Mouse (Mus musculus) MEL (cell line): ENCODE data around the gene Doc2b. TPM values are rescaled to one million over a fixed set of nuclear protein-coding genes. Genes with fewer than 3 reads are reported as not detected.

ENCODE experiments used
- DNase-seq: peaks from one replicate; pipeline ENCODE4 v3.0.0; 2011; ENCODE audit warnings: low read depth, low spot score
- H3K27ac ChIP-seq: 2 replicates; pipeline ENCODE4 v1.5.1; 2012; ENCODE audit warnings: low read depth, mild to moderate bottlenecking, control low read depth, low read length, moderate library complexity; ENCODE audit not compliant: control insufficient read depth
- H3K27me3 ChIP-seq, 2 experiments: fragments of 150-350 bp in 1 of 2; sonication (generic) in 1 of 2; 2 replicates each; pipeline ENCODE4 v1.6.1; 2012; ENCODE audit warnings: low read length in 2 of 2, mild to moderate bottlenecking in 2 of 2, improper control_type of control experiment in 1 of 2, moderate library complexity in 1 of 2; ENCODE audit not compliant: insufficient read depth in 2 of 2, control insufficient read depth in 1 of 2
- H3K36me3 ChIP-seq, 2 experiments: 2 replicates each; pipeline ENCODE4 v1.6.1; 2012 to 2014; ENCODE audit warnings: low read length in 2 of 2, improper control_type of control experiment in 1 of 2, inconsistent platforms in 1 of 2, mild to moderate bottlenecking in 1 of 2; ENCODE audit not compliant: insufficient read depth in 2 of 2, control insufficient read depth in 1 of 2
- H3K4me1 ChIP-seq, 2 experiments: fragments of 150-350 bp in 1 of 2; sonication (generic) in 1 of 2; 2 replicates each; pipeline ENCODE4 v1.6.1; 2012; ENCODE audit warnings: low read length in 2 of 2, improper control_type of control experiment in 1 of 2, mild to moderate bottlenecking in 1 of 2; ENCODE audit not compliant: insufficient read depth in 2 of 2, control insufficient read depth in 1 of 2
- H3K4me3 ChIP-seq, 2 experiments: fragments of 150-350 bp in 1 of 2; sonication (generic) in 1 of 2; 2 replicates each; pipeline ENCODE4 v1.5.1; 2012; ENCODE audit warnings: low read depth in 2 of 2, low read length in 2 of 2, mild to moderate bottlenecking in 2 of 2, moderate library complexity in 2 of 2, control low read depth in 1 of 2, improper control_type of control experiment in 1 of 2; ENCODE audit not compliant: control insufficient read depth in 1 of 2, insufficient read depth in 1 of 2
- H3K79me2 ChIP-seq: 2 replicates; pipeline ENCODE4 v1.6.1; 2012; ENCODE audit warnings: mild to moderate bottlenecking, low read length, moderate library complexity; ENCODE audit not compliant: control insufficient read depth, poor library complexity, insufficient read depth
- H3K9ac ChIP-seq: 2 replicates; pipeline ENCODE4 v1.6.1; 2012; ENCODE audit warnings: low read depth, mild to moderate bottlenecking, control low read depth, low read length, moderate library complexity; ENCODE audit not compliant: control insufficient read depth, poor library complexity, severe bottlenecking
- H3K9me3 ChIP-seq: fragments of 150-350 bp; sonication (generic); replicated peaks from 2 replicates; pipeline ENCODE4 v1.6.1; 2012; ENCODE audit warnings: mild to moderate bottlenecking, low read length, improper control_type of control experiment, moderate library complexity; ENCODE audit not compliant: insufficient read depth
- BHLHE40 ChIP-seq: IDR thresholded peaks from 2 replicates; pipeline ENCODE4 v1.6.1; 2012; ENCODE audit warnings: low read depth, mild to moderate bottlenecking, inconsistent platforms, low read length, improper control_type of control experiment, borderline replicate concordance
- CHD1 ChIP-seq: IDR thresholded peaks from 2 replicates; pipeline ENCODE4 v1.6.1; 2012; ENCODE audit warnings: low read depth, mild to moderate bottlenecking, inconsistent platforms, low read length, improper control_type of control experiment
- CHD2 ChIP-seq: IDR thresholded peaks from 2 replicates; pipeline ENCODE4 v1.6.1; 2011; ENCODE audit warnings: low read length, improper control_type of control experiment
- EP300 ChIP-seq, 2 experiments: IDR thresholded peaks; 2 replicates each; pipeline ENCODE4 v1.6.1; 2011; ENCODE audit warnings: improper control_type of control experiment in 2 of 2, low read length in 2 of 2, low read depth in 1 of 2, mild to moderate bottlenecking in 1 of 2
- GABPA ChIP-seq: IDR thresholded peaks from 2 replicates; pipeline ENCODE4 v1.6.1; 2012; ENCODE audit warnings: low read depth, mild to moderate bottlenecking, inconsistent platforms, low read length, improper control_type of control experiment, moderate library complexity
- JUND ChIP-seq: IDR thresholded peaks from 2 replicates; pipeline ENCODE4 v1.6.1; 2011; ENCODE audit warnings: low read depth, mild to moderate bottlenecking, improper control_type of control experiment, low read length
- KAT2A ChIP-seq: conservative IDR thresholded peaks from 2 replicates; pipeline ENCODE4 v1.6.1; 2012; ENCODE audit warnings: low read depth, low read length, improper control_type of control experiment, inconsistent platforms
- MAX ChIP-seq: IDR thresholded peaks from 2 replicates; pipeline ENCODE4 v1.6.1; 2011; ENCODE audit warnings: low read length, improper control_type of control experiment
- MEF2A ChIP-seq: IDR thresholded peaks from 2 replicates; pipeline ENCODE4 v1.6.1; 2014; ENCODE audit warnings: low read depth, mild to moderate bottlenecking, inconsistent platforms, low read length, improper control_type of control experiment; ENCODE audit not compliant: poor library complexity, insufficient replicate concordance, severe bottlenecking; ENCODE audit errors: extremely low read depth
- NELFE ChIP-seq: IDR thresholded peaks from 2 replicates; pipeline ENCODE4 v1.6.1; 2011; ENCODE audit warnings: low read depth, low read length, improper control_type of control experiment
- NRF1 ChIP-seq: IDR thresholded peaks from 2 replicates; pipeline ENCODE4 v1.6.1; 2014; ENCODE audit warnings: low read depth, mild to moderate bottlenecking, inconsistent platforms, low read length, improper control_type of control experiment, moderate library complexity; ENCODE audit not compliant: poor library complexity, insufficient read depth, severe bottlenecking
- RCOR1 ChIP-seq: IDR thresholded peaks from 2 replicates; pipeline ENCODE4 v1.6.1; 2012; ENCODE audit warnings: low read depth, mild to moderate bottlenecking, inconsistent platforms, low read length, improper control_type of control experiment
- USF1 ChIP-seq: IDR thresholded peaks from 2 replicates; pipeline ENCODE4 v1.6.1; 2014; ENCODE audit warnings: low read depth, mild to moderate bottlenecking, inconsistent platforms, low read length, improper control_type of control experiment, moderate library complexity
- USF2 ChIP-seq, 2 experiments: IDR thresholded peaks; 2 replicates each; pipeline ENCODE4 v1.6.1; 2011 to 2012; ENCODE audit warnings: improper control_type of control experiment in 2 of 2, low read length in 2 of 2, borderline replicate concordance in 1 of 2, inconsistent platforms in 1 of 2, low read depth in 1 of 2, mild to moderate bottlenecking in 1 of 2; ENCODE audit not compliant: insufficient read depth in 1 of 2
- ZKSCAN1 ChIP-seq: IDR thresholded peaks from 2 replicates; pipeline ENCODE4 v1.6.1; 2012; ENCODE audit warnings: low read depth, mild to moderate bottlenecking, inconsistent platforms, low read length, improper control_type of control experiment, moderate library complexity
- polyA plus RNA-seq, 2 experiments: library from polyadenylated mRNA; stranded (reverse) in 1 of 2; unstranded in 1 of 2; fragments of >175 nt in 1 of 2; fragments of >200 nt in 1 of 2; gene quantifications; 2 replicates each; pipeline versions ENCODE4 v1.2.1 to v1.2.4; 2012; ENCODE audit warnings: low replicate concordance in 2 of 2, low read depth in 1 of 2; ENCODE audit not compliant: insufficient read length in 2 of 2, insufficient read depth in 1 of 2, missing spikeins in 1 of 2
- total RNA-seq: library from RNA; depleted of rRNA; stranded (reverse); fragments of 300-350 nt; gene quantifications from 2 replicates; pipeline ENCODE4 v1.2.3, GENCODE M21; 2012; rRNA removed

Doc2b gene
- total RNA-seq, result not detected in 2 replicates
- not detected for polyA plus RNA-seq

DNA sequence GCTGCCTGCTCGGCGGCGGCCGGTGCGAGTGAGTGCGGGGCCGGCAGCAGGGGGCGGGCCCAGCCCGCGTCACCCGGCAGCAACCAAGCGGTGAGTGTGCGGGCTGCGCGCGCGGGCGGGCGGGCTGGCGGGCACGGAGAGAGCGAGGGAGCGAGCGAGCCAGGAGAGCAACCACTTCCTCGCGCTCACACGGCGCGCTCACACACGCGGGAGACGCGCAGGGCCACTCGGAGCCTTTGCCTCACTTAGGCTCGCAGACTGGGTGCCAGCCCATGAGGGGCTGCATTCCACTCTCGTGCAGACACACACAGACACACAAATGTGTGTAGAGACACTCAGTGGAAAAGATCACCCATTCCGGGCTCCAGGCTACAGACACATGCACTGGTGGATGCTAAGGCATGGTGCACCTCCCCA is at the start of gene Doc2b:
Gene Doc2b (minus strand): TSS at position 21 of the 417 bp plus-strand sequence.
- no peak within 1 kb of the TSS for H3K27ac ChIP-seq
- H3K4me1 ChIP-seq, result no peaks in the 10 kb centered on the region
- no peaks in the 10 kb centered on the region for H3K9me3 ChIP-seq
- TF ChIP-seq JUND, result no peak
- no peak for TF ChIP-seq MAX
- TF ChIP-seq KAT2A, result no peak
- TF ChIP-seq GABPA, result no peak
- TF ChIP-seq ZKSCAN1, result no peak
- no peak for TF ChIP-seq EP300 (IDR thresholded peaks at IDR 0.05; ENCODE audit: low read depth in 1 of 2, low read length in 2 of 2)
- TF ChIP-seq CHD2, result no peak
- no peak for TF ChIP-seq RCOR1
- no peak for TF ChIP-seq USF2 (IDR thresholded peaks at IDR 0.05; ENCODE audit: borderline replicate concordance in 1 of 2, insufficient read depth in 1 of 2, low read depth in 1 of 2, low read length in 2 of 2)
- TF ChIP-seq, all 39 proteins: peak for 0
- Histone ChIP-seq H3K79me2 (no peaks in the 10 kb centered on the region), H3K27me3 (no peaks in the 10 kb centered on the region), H3K9ac (no peak within 1 kb of the TSS), H3K36me3 (no peaks in the 10 kb centered on the region), H3K4me3 (no peak within 1 kb of the TSS)
- no peak for DNase-seq

DNA sequence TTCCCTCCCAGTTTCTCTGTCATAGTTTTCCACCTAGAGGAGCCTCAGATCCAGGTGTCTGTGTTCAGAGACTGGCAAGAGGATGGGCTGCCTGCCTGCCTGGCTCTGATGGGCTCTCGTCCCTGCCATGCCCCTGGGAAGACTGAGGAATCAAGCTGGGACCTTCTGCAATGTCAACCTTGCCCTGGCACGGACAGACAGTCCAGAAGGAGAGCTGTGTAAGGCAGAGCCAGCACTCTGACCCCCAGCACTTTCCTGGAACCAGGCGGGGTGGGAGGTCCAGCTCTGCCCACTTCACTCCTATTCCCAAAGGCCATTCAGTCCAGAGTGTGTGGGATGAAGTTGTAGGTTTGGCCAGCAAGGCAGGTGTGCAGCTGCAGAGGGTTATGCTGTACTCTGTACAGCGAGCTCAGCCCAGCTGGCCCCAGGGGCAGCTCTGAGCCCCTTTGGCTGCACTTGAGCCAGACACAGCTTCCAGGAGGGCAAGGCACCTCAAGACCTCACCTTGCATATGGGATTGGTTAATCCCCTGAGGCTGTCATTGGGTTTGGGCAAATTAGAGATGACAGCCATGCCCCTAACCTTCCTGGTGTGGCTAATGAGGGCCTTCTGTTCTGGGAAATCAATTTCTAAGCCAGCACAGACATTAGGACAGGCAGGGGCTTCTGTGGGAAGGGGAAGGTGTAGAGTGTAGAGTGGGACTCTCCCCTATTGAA is 47.2 kb upstream of the Doc2b start:
- no peak for DNase-seq
- TF ChIP-seq NRF1 (no peak), BHLHE40 (no peak)
- H3K4me1 ChIP-seq, result no peaks in the 10 kb centered on the region

DNA sequence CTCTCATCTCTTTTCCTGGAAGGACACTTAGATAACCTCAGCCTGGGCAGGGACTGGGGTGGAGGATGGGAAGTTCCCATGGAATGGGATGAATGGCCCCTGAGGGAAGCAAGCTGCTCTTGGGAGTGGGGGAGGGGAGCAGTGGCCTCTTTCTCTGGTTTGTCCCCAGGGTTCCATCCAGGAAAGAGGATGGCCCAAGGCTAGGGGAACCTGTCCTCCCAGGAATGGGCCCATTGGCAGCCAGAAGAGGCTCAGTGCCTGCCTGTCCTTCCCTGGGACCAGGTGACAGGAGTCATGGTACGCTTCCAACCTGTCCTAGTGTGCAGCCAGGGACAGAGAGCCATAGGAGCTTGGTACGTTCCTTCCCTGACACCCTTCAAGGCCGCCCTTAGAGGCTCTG is 45.7 kb upstream of the Doc2b start:
- no peaks in the 10 kb centered on the region; a peak in 2 of 4 replicates for H3K36me3 ChIP-seq
- no peak overlapping the region for H3K9ac ChIP-seq

More for the DNA sequence above, 47.2 kb upstream of the Doc2b start:
- no peak overlapping the region for H3K4me3 ChIP-seq
- H3K9ac ChIP-seq, result no peak overlapping the region
- H3K27ac ChIP-seq, result no peak overlapping the region
- no peaks in the 10 kb centered on the region for H3K27me3 ChIP-seq
- no peaks in the 10 kb centered on the region for H3K79me2 ChIP-seq
- no peaks in the 10 kb centered on the region for H3K9me3 ChIP-seq
- no peaks in the 10 kb centered on the region; a peak in 1 of 4 replicates for H3K36me3 ChIP-seq

More for the DNA sequence above, 45.7 kb upstream of the Doc2b start:
- H3K79me2 ChIP-seq, result no peaks in the 10 kb centered on the region
- H3K9me3 ChIP-seq, result no peaks in the 10 kb centered on the region
- no peak overlapping the region for H3K4me3 ChIP-seq
- no peaks in the 10 kb centered on the region for H3K27me3 ChIP-seq
- peaks cover 0 to 1% of the 10 kb centered on the region in 2 experiments; a peak in 1 of 4 replicates for H3K4me1 ChIP-seq
- TF ChIP-seq MEF2A (no peak), CHD1 (no peak), NELFE (no peak), JUND (no peak), USF1 (no peak)
- H3K27ac ChIP-seq, result no peak overlapping the region
- DNase-seq, result no peak
